8 mouse cellular contexts compared by ENCODE assay signal in the genomic region with DNA sequence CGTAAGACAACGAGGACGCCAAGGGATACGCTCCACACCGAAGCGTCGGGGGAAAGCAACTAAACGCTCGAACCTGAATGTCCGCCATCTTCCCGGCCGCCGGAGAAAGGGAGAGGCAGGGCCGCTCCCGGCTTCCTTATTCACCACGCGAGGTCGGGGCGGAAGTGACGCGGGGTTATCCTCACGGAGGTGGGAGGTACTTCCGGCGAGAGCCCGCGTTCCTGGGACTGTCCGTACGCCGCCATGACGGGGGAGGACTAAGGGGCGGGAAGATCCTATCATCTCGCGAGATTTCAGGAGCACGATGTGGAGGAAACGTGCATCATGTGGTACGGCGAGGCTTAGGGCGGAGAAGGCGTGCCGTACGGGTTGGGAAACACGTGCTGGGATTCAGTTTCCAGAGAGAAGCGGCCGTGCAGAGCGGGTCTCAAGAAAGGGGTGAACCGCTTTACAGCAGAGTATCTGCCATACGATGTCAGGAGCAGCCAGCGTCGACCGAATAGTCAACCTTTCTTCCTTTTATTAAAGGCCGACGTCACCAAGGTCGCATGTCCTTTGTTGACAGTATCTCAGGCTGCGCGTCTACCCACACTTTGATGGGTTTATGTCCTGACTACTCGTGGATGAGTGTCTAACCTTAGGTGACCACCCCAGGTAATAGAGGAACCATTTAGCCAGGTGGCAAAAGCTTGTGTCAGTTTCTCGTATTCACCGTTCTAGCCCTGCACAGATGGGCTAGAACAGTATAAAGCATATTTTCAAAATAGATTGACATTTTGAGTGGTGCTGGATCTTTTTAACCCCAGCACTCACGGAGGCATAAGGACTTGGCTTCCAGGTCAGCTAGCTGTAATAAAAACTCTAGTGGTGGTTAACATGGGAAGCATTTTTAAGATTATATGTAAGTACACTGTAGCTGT. TPM values are rescaled to one million over a fixed set of nuclear protein-coding genes. Genes with fewer than 3 reads are reported as not detected.
DNase-seq lines count a peak whose midpoint lies in the region; ATAC-seq lines count a peak whose summit lies in the region.

A gene (minus strand): TSS at position 216 of the 920 bp plus-strand sequence.

- H3K36me3 ChIP-seq in forebrain, embryonic 14.5 days (ENCODE audit: control insufficient read depth, insufficient read depth, low read length): peaks cover 67% of the 10 kb centered on the region
- peaks cover 60% of the 10 kb centered on the region for H3K36me3 ChIP-seq in neural tube, embryonic 15.5 days

- peak; percentile 84 for ATAC-seq in forebrain, embryonic 14.5 days
- ATAC-seq in neural tube, embryonic 15.5 days (ENCODE audit: low FRiP score): peak; percentile 88

- WGBS in forebrain, embryonic 14.5 days: under 1% methylated on average over 59 of the region's 59 CpGs
- WGBS in neural tube, embryonic 15.5 days: under 1% methylated on average over 59 of the region's 59 CpGs

- H3K9me3 ChIP-seq in forebrain, embryonic 14.5 days (replicated peaks; ENCODE audit: control insufficient read depth, low read length): no peaks in the 10 kb centered on the region
- H3K9me3 ChIP-seq in neural tube, embryonic 15.5 days (replicated peaks): no peaks in the 10 kb centered on the region

- H3K27ac ChIP-seq in forebrain, embryonic 14.5 days (ENCODE audit: low read depth, low read length): peak within 1 kb of the TSS; percentile 84
- peak within 1 kb of the TSS; percentile 92 for H3K27ac ChIP-seq in neural tube, embryonic 15.5 days (replicated peaks)

- intact Hi-C loops in heart, postnatal 14 days (cut with DNase I): loop anchor here (5.0 kb wide), 1 partner anchor 42 kb away; no protein-coding TSS in a partner anchor

- H3K9ac ChIP-seq in forebrain, embryonic 14.5 days (ENCODE audit: low read length): peak within 1 kb of the TSS; percentile 95
- H3K9ac ChIP-seq in neural tube, embryonic 15.5 days (replicated peaks): peak within 1 kb of the TSS; percentile 94

- H3K27me3 ChIP-seq in forebrain, embryonic 14.5 days (replicated peaks; ENCODE audit: control insufficient read depth, insufficient read depth, low read length): no peaks in the 10 kb centered on the region
- no peaks in the 10 kb centered on the region for H3K27me3 ChIP-seq in neural tube, embryonic 15.5 days (replicated peaks)

- H3K4me1 ChIP-seq in forebrain, embryonic 14.5 days (ENCODE audit: control insufficient read depth, insufficient read depth, low read length): peaks cover 14% of the 10 kb centered on the region; the same call in 1 of the 2 replicates
- H3K4me1 ChIP-seq in neural tube, embryonic 15.5 days: peaks cover 58% of the 10 kb centered on the region

- peak within 1 kb of the TSS; percentile 84 for H3K4me2 ChIP-seq in forebrain, embryonic 14.5 days (ENCODE audit: low read length)
- H3K4me2 ChIP-seq in neural tube, embryonic 15.5 days: peak within 1 kb of the TSS; percentile 66

- DNase-seq in ES-CJ7 (ENCODE audit: low read depth, low spot score): peak; percentile 100
- DNase-seq in cerebellum, adult 11 months: peak; percentile 99
- DNase-seq in forebrain, embryonic 14.5 days (ENCODE audit: low spot score): peak; percentile 100
- DNase-seq in heart, postnatal 14 days: peak; percentile 97 to 99
- peak; percentile 99 for DNase-seq in layer of hippocampus, adult 11-12 months (ENCODE audit: low spot score)
- peak; percentile 99 to 100 for DNase-seq in lung, adult 18-20 months
- peak; percentile 99 for DNase-seq in testis, postnatal 14 days (ENCODE audit: low spot score)

- H3K4me3 ChIP-seq in forebrain, embryonic 14.5 days (ENCODE audit: low read depth, low read length): peak within 1 kb of the TSS; percentile 88
- H3K4me3 ChIP-seq in neural tube, embryonic 15.5 days (replicated peaks): peak within 1 kb of the TSS; percentile 89

RNA-seq across cellular contexts. Expression of the gene that starts here (rescaled TPM):
- polyA plus RNA-seq in forebrain, embryonic 14.5 days (2014; fragmentation: Nextera tagmentation; extraction: Ambion mirVana): 981 and 1,280 TPM in 2 replicates
- total RNA-seq in heart, postnatal 14 days (2021): 100 to 1,000 TPM; 582 to 636 TPM
- 759 and 947 TPM in 2 replicates for polyA plus RNA-seq in neural tube, embryonic 15.5 days (2015; fragmentation: Nextera tagmentation; extraction: Ambion mirVana)

Comparison
In these comparisons a context has a peak if more than half of its experiments do, and no peak if none do; other contexts are left out.
1. Peak in every context shown above with its lines: DNase-seq, ATAC-seq, H3K4me3 ChIP-seq and H3K27ac ChIP-seq.